Mouse (Mus musculus): ENCODE measurements at regions not wholly inside any gene's neighbourhood (a gene's known extent, or its start where the extent isn't known, plus 50 kb on each side); places are given as distances from the start of the nearest gene placed in this dataset.

- in situ Hi-C loops (cut with MboI; ENCODE audit: low pct_unique_long_range_greater_than_20kb in 1 of 2, low sequenced_read_pairs in 2 of 2, unreplicated experiment in 1 of 2): no loop called here
Observed at GRCm38 (mm10) chr4:99475701-99476218, 180.1 kb downstream of the Gm12689 start.

- in situ Hi-C loops (cut with MboI; ENCODE audit: low pct_unique_long_range_greater_than_20kb in 1 of 2, low sequenced_read_pairs in 2 of 2, unreplicated experiment in 1 of 2): no loop called here
Observed at GRCm38 (mm10) chr4:99484271-99484670, 171.8 kb upstream of the Foxd3 start.

GRCm38 (mm10) chr4:99491536-99492514 is 164.3 kb upstream of the Foxd3 start:
- in situ Hi-C loops (cut with MboI; ENCODE audit: low pct_unique_long_range_greater_than_20kb in 1 of 2, low sequenced_read_pairs in 2 of 2, unreplicated experiment in 1 of 2): no loop called here

GRCm38 (mm10) chr4:99503221-99503744 is 152.8 kb upstream of the Foxd3 start:
- in situ Hi-C loops (cut with MboI; ENCODE audit: low pct_unique_long_range_greater_than_20kb in 1 of 2, low sequenced_read_pairs in 2 of 2, unreplicated experiment in 1 of 2): no loop called here

GRCm38 (mm10) chr4:99511993-99512392 is 144.1 kb upstream of the Foxd3 start:
- in situ Hi-C loops (cut with MboI; ENCODE audit: low pct_unique_long_range_greater_than_20kb in 1 of 2, low sequenced_read_pairs in 2 of 2, unreplicated experiment in 1 of 2): no loop called here

- in situ Hi-C loops (cut with MboI; ENCODE audit: low pct_unique_long_range_greater_than_20kb in 1 of 2, low sequenced_read_pairs in 2 of 2, unreplicated experiment in 1 of 2): no loop called here
Observed at GRCm38 (mm10) chr4:99516883-99517282, 139.2 kb upstream of the Foxd3 start.

GRCm38 (mm10) chr4:99527441-99527840 is 128.7 kb upstream of the Foxd3 start:
- in situ Hi-C loops (cut with MboI; ENCODE audit: low pct_unique_long_range_greater_than_20kb in 1 of 2, low sequenced_read_pairs in 2 of 2, unreplicated experiment in 1 of 2): no loop called here

- in situ Hi-C loops (cut with MboI; ENCODE audit: low pct_unique_long_range_greater_than_20kb in 1 of 2, low sequenced_read_pairs in 2 of 2, unreplicated experiment in 1 of 2): no loop called here
Observed at GRCm38 (mm10) chr4:99544014-99544413, 112.1 kb upstream of the Foxd3 start.

- in situ Hi-C loops (cut with MboI; ENCODE audit: low pct_unique_long_range_greater_than_20kb in 1 of 2, low sequenced_read_pairs in 2 of 2, unreplicated experiment in 1 of 2): no loop called here
Observed at GRCm38 (mm10) chr4:99545742-99546141, 110.4 kb upstream of the Foxd3 start.

GRCm38 (mm10) chr4:99557963-99558362 is 98.1 kb upstream of the Foxd3 start:
- in situ Hi-C loops (cut with MboI; ENCODE audit: low pct_unique_long_range_greater_than_20kb in 1 of 2, low sequenced_read_pairs in 2 of 2, unreplicated experiment in 1 of 2): no loop called here

GRCm38 (mm10) chr4:99560604-99561003 is 95.5 kb upstream of the Foxd3 start:
- in situ Hi-C loops (cut with MboI; ENCODE audit: low pct_unique_long_range_greater_than_20kb in 1 of 2, low sequenced_read_pairs in 2 of 2, unreplicated experiment in 1 of 2): loop anchor here (5.0 to 10.0 kb wide), 2 partner anchors 114 to 117 kb away; no protein-coding TSS in a partner anchor

- in situ Hi-C loops (cut with MboI; ENCODE audit: low pct_unique_long_range_greater_than_20kb in 1 of 2, low sequenced_read_pairs in 2 of 2, unreplicated experiment in 1 of 2): loop anchor here (5.0 to 10.0 kb wide), 2 partner anchors 113 to 116 kb away; no protein-coding TSS in a partner anchor
Observed at GRCm38 (mm10) chr4:99561506-99561937, 94.6 kb upstream of the Foxd3 start.

- in situ Hi-C loops (cut with MboI; ENCODE audit: low pct_unique_long_range_greater_than_20kb in 1 of 2, low sequenced_read_pairs in 2 of 2, unreplicated experiment in 1 of 2): loop anchor here in 1 of 2 experiments (10.0 kb wide), 1 partner anchor 109 kb away; no protein-coding TSS in a partner anchor
Observed at GRCm38 (mm10) chr4:99565401-99565800, 90.7 kb upstream of the Foxd3 start.

GRCm38 (mm10) chr4:99572841-99573642 is 83.1 kb upstream of the Foxd3 start:
- in situ Hi-C loops (cut with MboI; ENCODE audit: low pct_unique_long_range_greater_than_20kb in 1 of 2, low sequenced_read_pairs in 2 of 2, unreplicated experiment in 1 of 2): no loop called here

- in situ Hi-C loops (cut with MboI; ENCODE audit: low pct_unique_long_range_greater_than_20kb in 1 of 2, low sequenced_read_pairs in 2 of 2, unreplicated experiment in 1 of 2): no loop called here
Observed at GRCm38 (mm10) chr4:99574021-99574531, 82.0 kb upstream of the Foxd3 start.

- in situ Hi-C loops (cut with MboI; ENCODE audit: low pct_unique_long_range_greater_than_20kb in 1 of 2, low sequenced_read_pairs in 2 of 2, unreplicated experiment in 1 of 2): no loop called here
Observed at GRCm38 (mm10) chr4:99574984-99575383, 81.1 kb upstream of the Foxd3 start.

- in situ Hi-C loops (cut with MboI; ENCODE audit: low pct_unique_long_range_greater_than_20kb in 1 of 2, low sequenced_read_pairs in 2 of 2, unreplicated experiment in 1 of 2): no loop called here
Observed at GRCm38 (mm10) chr4:99597781-99598180, 58.3 kb upstream of the Foxd3 start.

GRCm38 (mm10) chr4:99600741-99601140 is 55.4 kb upstream of the Foxd3 start:
- in situ Hi-C loops (cut with MboI; ENCODE audit: low pct_unique_long_range_greater_than_20kb in 1 of 2, low sequenced_read_pairs in 2 of 2, unreplicated experiment in 1 of 2): no loop called here

All from mouse embryonic stem cell (cell line).